Mouse (Mus musculus) bone marrow macrophage, adult 2 months (primary cell): ENCODE measurements around the gene Ankrd33b.

ENCODE experiments used
- CTCF ChIP-seq: IDR thresholded peaks from 2 replicates; pipeline ENCODE4 v1.5.1; 2012; ENCODE audit warnings: low read depth, mild to moderate bottlenecking, low read length, moderate library complexity
- POLR2A ChIP-seq: IDR thresholded peaks from 2 replicates; pipeline ENCODE4 v1.6.1; 2012; ENCODE audit warnings: mild to moderate bottlenecking, low read depth, low read length, borderline replicate concordance

DNA sequence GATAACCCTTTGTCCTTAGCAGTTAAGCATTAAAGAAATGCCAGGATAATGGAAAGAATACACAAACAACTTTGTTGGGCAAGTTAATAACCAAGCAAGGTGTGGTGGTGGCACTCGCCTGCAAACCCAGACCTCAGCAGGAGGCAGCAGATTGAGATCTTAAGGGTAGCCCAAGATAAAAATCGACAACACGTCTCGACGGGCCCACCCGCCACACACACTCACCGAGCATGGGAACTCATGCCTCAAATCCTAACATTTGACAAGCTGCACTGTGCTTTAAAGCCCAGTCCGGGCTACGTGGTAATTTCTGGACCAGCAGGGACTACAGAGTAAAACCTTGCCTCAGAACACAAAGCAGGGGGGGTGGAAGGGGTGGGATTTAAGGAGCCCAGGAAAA, 22.2 kb downstream of the Ankrd33b start:
- TF ChIP-seq CTCF (no peak), POLR2A (no peak)
